ENCODE assay signal across 21 mouse cellular contexts in genomic region chr1:134707516-134707915, GRCm38 (mm10).
DNase-seq lines count a peak whose midpoint lies in the region; ATAC-seq lines count a peak whose summit lies in the region.
"Had no signal": no experiment of that assay in that cellular context is flagged by ENCODE, and none has a peak within 500 bp of the region (broad histone marks: within the 10 kb centered on the region; RNA-seq: fewer than 3 reads in every experiment).

No protein-coding gene starts in this region.

- peak; percentile 24 for DNase-seq in cerebellum, adult 11 months
- DNase-seq in cerebellum, postnatal 36 days = no peak
- DNase-seq in cerebellum, adult 18-20 months = peak; percentile 22 to 23
- DNase-seq in cerebellum, adult 9-11 months = no peak
- DNase-seq in cerebellum, postnatal 25 days = peak; percentile 25 to 26
- DNase-seq in cerebellum, postnatal 4 days (ENCODE audit: low spot score in 2 of 2) = no peak
- DNase-seq in midbrain, embryonic 10.5 days (ENCODE audit: low spot score) = no peak
- DNase-seq: adrenal gland, adult 8-10 months; adrenal gland, postnatal 14 days; adrenal gland, postnatal 36 days; B cell, adult 2 months; forebrain, postnatal 0 days had no signal

- no peaks in the 10 kb centered on the region for H3K36me3 ChIP-seq in midbrain, embryonic 10.5 days
- no peaks in the 10 kb centered on the region for H3K36me3 ChIP-seq in midbrain, embryonic 13.5 days
- H3K36me3 ChIP-seq: embryonic facial prominence, embryonic 10.5 days; embryonic facial prominence, embryonic 12.5 days; forebrain, embryonic 15.5 days; G1E had no signal

- no peak overlapping the region for H3K9ac ChIP-seq in midbrain, embryonic 13.5 days (replicated peaks)
- H3K9ac ChIP-seq: embryonic facial prominence, embryonic 12.5 days; forebrain, embryonic 15.5 days; forebrain, postnatal 0 days had no signal

- WGBS in midbrain, embryonic 10.5 days = 82% methylated on average over 3 of the region's 3 CpGs
- 78% methylated on average over 3 of the region's 3 CpGs for WGBS in midbrain, embryonic 13.5 days

- no peaks in the 10 kb centered on the region for H3K9me3 ChIP-seq in midbrain, embryonic 10.5 days (replicated peaks)
- no peaks in the 10 kb centered on the region for H3K9me3 ChIP-seq in midbrain, embryonic 13.5 days
- H3K9me3 ChIP-seq: embryonic facial prominence, embryonic 10.5 days; embryonic facial prominence, embryonic 12.5 days; forebrain, embryonic 13.5 days; forebrain, embryonic 15.5 days; G1E had no signal

- peaks cover 66% of the 10 kb centered on the region for H3K4me1 ChIP-seq in midbrain, embryonic 10.5 days
- peaks cover 33% of the 10 kb centered on the region for H3K4me1 ChIP-seq in midbrain, embryonic 13.5 days (replicated peaks)

- no peak overlapping the region for H3K4me3 ChIP-seq in midbrain, embryonic 10.5 days
- H3K4me3 ChIP-seq in midbrain, embryonic 13.5 days (replicated peaks) = no peak overlapping the region
- H3K4me3 ChIP-seq: embryonic facial prominence, embryonic 12.5 days had no signal

- H3K27me3 ChIP-seq in midbrain, embryonic 10.5 days (ENCODE audit: low read depth, poor library complexity, severe bottlenecking) = peaks cover 95% of the 10 kb centered on the region
- peaks cover 40% of the 10 kb centered on the region for H3K27me3 ChIP-seq in midbrain, embryonic 13.5 days
- H3K27me3 ChIP-seq: Patski had no signal

- H3K27ac ChIP-seq in midbrain, embryonic 10.5 days (replicated peaks) = 0 out of 2 replicates have a peak overlapping the region, but pooled peaks have one; percentile 7
- no peak overlapping the region for H3K27ac ChIP-seq in midbrain, embryonic 13.5 days
- H3K27ac ChIP-seq: embryonic facial prominence, embryonic 10.5 days; embryonic facial prominence, embryonic 12.5 days; forebrain, embryonic 13.5 days; forebrain, embryonic 15.5 days had no signal

- no peak overlapping the region for H3K4me2 ChIP-seq in midbrain, embryonic 13.5 days (replicated peaks)

- ATAC-seq in midbrain, embryonic 13.5 days = no peak
- ATAC-seq: activated CD4-positive, CD25-positive, alpha-beta regulatory T cell, adult 4 months; CD4-positive, CD25-positive, alpha-beta regulatory T cell, adult 4 months; forebrain, embryonic 15.5 days; forebrain, postnatal 0 days; Patski had no signal

Comparison
In these comparisons a context has a peak if more than half of its experiments do, and no peak if none do; other contexts are left out.
1. DNase-seq: peak in cerebellum, adult 11 months (single experiment), cerebellum, adult 18-20 months (2 of 2) and cerebellum, postnatal 25 days (2 of 2); none in cerebellum, postnatal 36 days (0 of 2), cerebellum, adult 9-11 months (single experiment), cerebellum, postnatal 4 days (0 of 2) and midbrain, embryonic 10.5 days (single experiment).